Mouse (Mus musculus): ENCODE data around the gene Ppp1r9b. TPM values are rescaled to one million over a fixed set of nuclear protein-coding genes. Genes with fewer than 3 reads are reported as not detected.
A peak's percentile ranks its signal among the peaks of the same experiment; 100 is the strongest.
"Not testable (repeated sequence)": the region's sequence is repeated elsewhere in the genome, so short reads cannot be mapped to it uniquely, and the experiment has no call there.

Ppp1r9b gene
- polyA plus RNA-seq, 1 experiment, result 61.7 TPM

DNA sequence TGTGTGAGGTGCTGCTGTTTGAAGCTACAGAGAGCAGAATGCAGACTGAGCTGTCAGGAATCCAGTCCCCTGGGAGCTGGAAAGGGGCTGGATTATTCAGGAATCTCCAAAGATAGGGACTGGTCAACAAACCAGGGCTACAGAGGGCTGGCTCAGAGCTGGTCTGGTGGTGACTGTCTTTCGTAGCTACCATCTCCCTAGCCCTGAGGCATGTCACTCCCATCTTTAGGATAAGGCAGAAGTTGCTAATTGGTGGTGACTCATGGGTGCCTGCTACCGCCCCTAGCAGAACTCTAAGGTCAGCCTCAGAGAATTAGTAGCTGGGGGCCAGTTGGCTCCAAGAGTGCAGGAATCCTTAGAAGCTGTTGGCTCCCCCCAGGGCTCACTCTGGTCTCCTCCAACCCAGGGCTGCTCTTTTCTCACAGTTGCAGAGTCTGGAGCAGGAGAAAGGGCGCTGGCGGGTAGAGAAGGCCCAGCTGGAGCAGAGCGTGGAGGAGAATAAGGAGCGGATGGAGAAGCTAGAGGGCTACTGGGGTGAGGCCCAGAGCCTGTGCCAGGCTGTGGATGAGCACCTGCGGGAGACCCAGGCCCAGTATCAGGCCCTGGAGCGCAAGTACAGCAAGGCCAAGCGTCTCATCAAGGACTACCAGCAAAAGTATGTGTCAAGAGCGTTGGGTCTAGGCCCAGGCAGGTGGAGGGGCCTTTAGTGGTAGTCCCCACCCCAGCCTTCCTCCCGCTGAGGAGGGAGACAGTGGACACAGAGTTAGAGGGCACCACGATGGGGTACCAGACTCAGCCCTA lies 13.5 kb downstream of the Ppp1r9b start:
- H3K27ac ChIP-seq (ENCODE audit: insufficient read depth, low read length), result no peak overlapping the region; the same call in 1 of the 2 replicates
- H3K4me3 ChIP-seq (ENCODE audit: insufficient read depth, low read length), result no peak overlapping the region
- H3K4me1 ChIP-seq (ENCODE audit: control insufficient read depth, insufficient read depth, low read length), result peaks cover 4% of the 10 kb centered on the region; the same call in 1 of the 2 replicates
- TF ChIP-seq POLR2A (IDR thresholded peaks at IDR 0.05; ENCODE audit: low read depth, low read length) (no peak), CTCF (IDR thresholded peaks at IDR 0.05; ENCODE audit: borderline replicate concordance, insufficient read depth, low read length) (no peak)

DNA sequence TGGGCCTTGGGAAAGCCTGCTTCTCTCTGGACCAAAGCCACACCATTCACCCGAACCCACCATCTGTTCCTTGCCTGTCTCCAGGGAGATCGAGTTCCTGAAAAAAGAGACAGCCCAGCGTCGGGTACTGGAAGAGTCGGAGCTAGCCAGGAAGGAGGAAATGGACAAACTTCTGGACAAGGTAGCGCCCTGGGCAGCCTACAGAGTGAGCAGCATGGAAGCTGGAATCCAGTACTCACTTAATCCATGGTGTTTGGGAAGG lies 14.0 kb downstream of the Ppp1r9b start:
- no peak overlapping the region for H3K4me3 ChIP-seq (ENCODE audit: insufficient read depth, low read length)
- TF ChIP-seq CTCF (IDR thresholded peaks at IDR 0.05; ENCODE audit: borderline replicate concordance, insufficient read depth, low read length), result no peak
- no peak for TF ChIP-seq POLR2A (IDR thresholded peaks at IDR 0.05; ENCODE audit: low read depth, low read length)
- no peak overlapping the region for H3K27ac ChIP-seq (ENCODE audit: insufficient read depth, low read length)
- peaks cover 4% of the 10 kb centered on the region; the same call in 1 of the 2 replicates for H3K4me1 ChIP-seq (ENCODE audit: control insufficient read depth, insufficient read depth, low read length)

DNA sequence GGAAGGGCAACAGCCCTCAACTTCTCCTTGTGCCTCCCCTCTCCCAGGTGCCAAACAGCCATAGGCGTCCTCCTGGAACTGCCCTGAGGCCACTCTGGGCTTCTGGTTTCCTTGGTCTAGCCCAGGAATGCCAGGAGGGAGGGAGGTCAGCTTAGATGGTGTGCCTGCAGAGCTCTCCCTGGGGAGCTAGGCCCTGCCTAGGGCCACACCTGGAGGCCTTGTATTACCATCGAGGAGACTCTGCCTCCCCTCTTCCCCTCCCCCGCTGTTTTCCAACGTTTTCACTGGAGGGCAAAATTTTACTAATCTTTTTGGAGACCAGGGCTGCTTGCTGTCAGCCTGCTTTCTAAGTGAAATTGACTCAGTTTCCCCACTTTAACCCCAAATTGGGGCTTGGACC lies 15.2 kb downstream of the Ppp1r9b start:
- Histone ChIP-seq H3K4me3 (ENCODE audit: insufficient read depth, low read length) (no peak overlapping the region), H3K4me1 (ENCODE audit: control insufficient read depth, insufficient read depth, low read length) (peaks cover 4% of the 10 kb centered on the region; the same call in 1 of the 2 replicates), H3K27ac (ENCODE audit: insufficient read depth, low read length) (no peak overlapping the region; the same call in 1 of the 2 replicates)
- TF ChIP-seq POLR2A (IDR thresholded peaks at IDR 0.05; ENCODE audit: low read depth, low read length), result no peak
- TF ChIP-seq CTCF (IDR thresholded peaks at IDR 0.05; ENCODE audit: borderline replicate concordance, insufficient read depth, low read length), result no peak

DNA sequence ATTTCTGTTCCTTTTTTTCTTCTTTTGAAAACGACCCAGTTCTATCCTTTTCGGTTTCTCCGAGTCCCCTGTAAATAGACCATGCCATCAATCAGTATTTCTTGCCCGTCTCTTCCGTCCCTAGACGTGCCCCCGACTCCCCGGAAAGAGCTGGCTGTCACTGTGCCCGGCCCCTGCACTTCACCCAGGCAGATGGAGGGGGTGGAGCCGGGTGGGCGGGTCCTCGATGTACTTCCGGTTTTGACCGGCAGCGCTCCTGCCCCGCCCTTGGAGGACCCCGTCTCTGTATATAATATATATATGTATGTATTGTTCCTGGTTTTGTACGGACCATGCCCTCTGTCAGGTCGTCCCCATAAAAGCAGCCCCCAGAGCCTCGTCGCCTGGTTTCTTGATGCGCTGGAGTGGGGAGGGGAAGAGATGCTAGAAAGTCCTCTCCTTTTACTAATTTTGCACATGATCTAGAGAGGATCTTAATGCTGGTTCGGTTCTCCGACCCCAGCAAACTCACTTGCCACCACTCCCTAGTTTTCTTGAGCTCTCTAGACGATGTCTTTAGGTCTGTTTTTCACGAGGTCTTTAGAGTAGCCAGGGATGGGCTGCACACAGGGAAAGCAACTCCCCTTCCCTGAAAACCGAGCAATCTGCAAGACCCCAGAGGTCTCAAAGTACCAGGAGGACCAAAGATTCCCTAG lies 15.8 kb downstream of the Ppp1r9b start:
- Histone ChIP-seq H3K4me3 (ENCODE audit: insufficient read depth, low read length) (peak overlapping the region; percentile 20; the same call in 1 of the 2 replicates), H3K27ac (ENCODE audit: insufficient read depth, low read length) (peak overlapping the region; percentile 24; the same call in 1 of the 2 replicates), H3K4me1 (ENCODE audit: control insufficient read depth, insufficient read depth, low read length) (peaks cover 4% of the 10 kb centered on the region; the same call in 1 of the 2 replicates)
- no peak for TF ChIP-seq CTCF (IDR thresholded peaks at IDR 0.05; ENCODE audit: borderline replicate concordance, insufficient read depth, low read length)
- peak; percentile 53 for TF ChIP-seq POLR2A (IDR thresholded peaks at IDR 0.05; ENCODE audit: low read depth, low read length)

DNA sequence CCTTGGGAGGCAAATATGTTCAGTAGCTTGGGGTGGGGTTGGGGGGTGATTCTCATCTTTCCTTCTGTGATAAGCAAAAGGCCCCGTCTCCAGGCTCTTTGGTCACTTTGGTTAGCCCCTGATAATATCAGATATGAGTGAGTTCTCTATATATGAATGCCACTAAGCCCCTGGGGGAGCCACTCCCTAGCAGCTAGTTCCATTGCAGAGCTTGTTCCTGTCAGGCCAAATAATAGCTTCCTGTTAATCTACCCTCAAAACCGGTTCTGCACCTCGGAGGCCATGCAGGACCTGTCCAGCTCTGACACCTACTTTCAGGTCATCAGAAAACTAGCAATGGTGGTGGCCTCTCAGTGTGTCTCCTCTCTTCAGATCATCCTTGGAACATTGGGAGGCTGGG lies 16.6 kb downstream of the Ppp1r9b start:
- Histone ChIP-seq H3K27ac (ENCODE audit: insufficient read depth, low read length) (0 out of 2 replicates have a peak overlapping the region, but pooled peaks have one; percentile 24), H3K4me1 (ENCODE audit: control insufficient read depth, insufficient read depth, low read length) (peaks cover 4% of the 10 kb centered on the region; the same call in 1 of the 2 replicates), H3K4me3 (ENCODE audit: insufficient read depth, low read length) (no peak overlapping the region)
- TF ChIP-seq CTCF (IDR thresholded peaks at IDR 0.05; ENCODE audit: borderline replicate concordance, insufficient read depth, low read length), result no peak
- TF ChIP-seq POLR2A (IDR thresholded peaks at IDR 0.05; ENCODE audit: low read depth, low read length), result 0 out of 2 replicates have a peak, but pooled peaks have one; percentile 9

DNA sequence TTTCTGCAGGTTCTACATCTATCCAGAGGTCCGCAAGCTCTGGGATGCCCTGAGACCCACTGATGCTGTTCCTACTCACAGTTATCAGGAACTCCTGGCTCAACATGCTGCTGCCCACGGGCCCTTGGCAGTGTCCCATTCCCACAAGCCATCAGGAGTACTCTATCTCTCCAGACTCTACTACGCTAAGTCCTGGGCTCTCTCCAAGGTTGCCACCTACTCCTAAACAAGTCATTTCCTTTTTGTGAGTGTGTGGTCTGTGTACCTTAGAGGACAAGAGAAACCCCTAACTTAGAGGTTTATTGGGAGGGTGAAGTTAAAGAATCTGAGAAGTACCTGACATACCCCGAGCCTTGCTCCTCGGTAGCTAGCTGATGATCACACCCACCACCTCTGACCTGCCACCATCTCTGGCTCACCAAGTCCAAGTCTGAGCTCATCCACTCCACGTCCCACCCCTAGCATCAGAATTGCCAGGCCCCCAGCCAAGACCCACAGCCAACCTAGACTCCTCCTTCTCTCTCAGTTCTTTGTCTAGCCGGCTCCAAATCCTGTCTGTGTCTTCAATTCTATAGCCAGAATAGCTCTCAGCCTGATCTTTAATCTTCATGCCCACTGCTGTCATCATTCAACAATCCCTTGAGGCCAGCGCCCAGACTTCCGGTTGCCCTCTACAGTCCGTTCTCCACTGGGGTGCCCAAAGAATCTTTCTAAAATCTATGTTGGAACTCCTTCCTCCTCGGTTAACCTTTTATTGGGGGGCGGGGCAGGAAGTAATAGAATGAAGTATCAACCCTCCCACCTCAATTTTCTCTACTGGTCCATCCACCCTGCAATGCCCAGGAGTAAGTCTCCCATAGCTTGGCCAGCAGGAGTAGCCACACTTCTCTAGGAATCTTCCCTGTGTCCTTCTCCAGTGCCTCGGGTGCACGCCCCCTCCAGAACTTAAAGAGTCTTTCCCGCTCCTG lies 18.1 kb downstream of the Ppp1r9b start:
- Histone ChIP-seq H3K4me1 (ENCODE audit: control insufficient read depth, insufficient read depth, low read length) (peaks cover 4% of the 10 kb centered on the region; the same call in 1 of the 2 replicates), H3K4me3 (ENCODE audit: insufficient read depth, low read length) (peak overlapping the region; percentile 32), H3K27ac (ENCODE audit: insufficient read depth, low read length) (peak overlapping the region; percentile 49)
- TF ChIP-seq POLR2A (IDR thresholded peaks at IDR 0.05; ENCODE audit: low read depth, low read length) (peak; percentile 46), CTCF (IDR thresholded peaks at IDR 0.05; ENCODE audit: borderline replicate concordance, insufficient read depth, low read length) (no peak)

DNA sequence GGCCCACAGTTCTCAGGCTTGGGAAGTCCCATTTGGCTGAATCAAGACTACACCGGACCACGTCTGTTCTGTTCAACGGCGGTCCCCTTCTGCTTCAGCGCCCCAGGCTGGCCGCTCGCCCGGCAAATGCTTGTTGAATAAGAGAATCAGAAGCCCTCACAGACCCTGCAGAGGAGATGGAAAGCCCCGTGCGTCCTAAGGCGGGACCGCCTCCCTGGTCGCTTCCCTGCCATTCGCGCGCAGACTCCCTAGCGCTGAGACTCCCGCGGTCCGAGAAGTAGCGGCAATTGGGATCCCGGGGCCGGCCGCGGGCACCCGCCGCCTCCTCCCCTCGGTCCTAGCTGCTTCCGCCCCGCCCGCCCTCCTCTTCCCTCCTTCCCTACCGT lies 18.8 kb downstream of the Ppp1r9b start, which contains the start of gene Samd14:
TSS of gene Samd14 (plus strand) at position 251 of the 386 bp plus-strand sequence.
- peaks cover 4% of the 10 kb centered on the region; the same call in 1 of the 2 replicates for H3K4me1 ChIP-seq (ENCODE audit: control insufficient read depth, insufficient read depth, low read length)
- TF ChIP-seq CTCF (IDR thresholded peaks at IDR 0.05; ENCODE audit: borderline replicate concordance, insufficient read depth, low read length) (no peak), POLR2A (IDR thresholded peaks at IDR 0.05; ENCODE audit: low read depth, low read length) (peak; percentile 41)

DNA sequence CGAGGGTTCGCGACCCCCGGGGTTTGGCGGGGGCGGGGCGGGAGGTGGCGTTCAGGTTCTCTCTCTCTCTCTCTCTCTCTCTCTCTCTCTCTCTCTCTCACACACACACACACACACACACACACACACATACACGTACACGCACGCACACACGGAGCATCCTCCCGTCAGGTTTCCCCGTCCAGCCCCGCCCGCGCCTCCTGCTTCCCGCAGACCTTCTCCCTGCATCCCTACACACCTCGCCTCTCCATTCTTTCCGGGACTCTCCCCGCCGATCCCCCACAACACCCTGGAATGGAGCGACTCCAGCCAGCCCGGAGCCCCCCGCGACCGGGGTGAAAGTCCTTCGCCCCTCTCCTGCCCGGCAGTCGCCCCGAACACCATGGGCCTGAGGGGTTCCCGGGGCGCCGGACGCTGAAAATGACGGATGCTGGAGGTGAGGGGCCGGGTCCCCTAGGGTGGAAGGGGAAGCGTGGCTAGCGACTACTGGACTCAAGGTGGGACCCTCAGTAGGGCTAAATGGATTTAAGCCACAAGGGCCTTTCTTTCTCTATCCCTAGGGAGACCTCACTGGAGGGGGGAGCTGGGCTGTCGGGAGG lies 19.4 kb downstream of the Ppp1r9b start:
- TF ChIP-seq POLR2A (IDR thresholded peaks at IDR 0.05; ENCODE audit: low read depth, low read length) (peak; percentile 33; the same call in 1 of the 2 replicates), CTCF (IDR thresholded peaks at IDR 0.05; ENCODE audit: borderline replicate concordance, insufficient read depth, low read length) (no peak)
- Histone ChIP-seq H3K27ac (ENCODE audit: insufficient read depth, low read length) (no peak overlapping the region), H3K4me3 (ENCODE audit: insufficient read depth, low read length) (peak overlapping the region; percentile 32), H3K4me1 (ENCODE audit: control insufficient read depth, insufficient read depth, low read length) (peaks cover 4% of the 10 kb centered on the region; the same call in 1 of the 2 replicates)

More for the DNA sequence above, 18.8 kb downstream of the Ppp1r9b start, which contains the start of gene Samd14:
- H3K27ac ChIP-seq (ENCODE audit: insufficient read depth, low read length), result peak within 1 kb of the TSS; percentile 49
- H3K4me3 ChIP-seq (ENCODE audit: insufficient read depth, low read length), result peak within 1 kb of the TSS; percentile 32

DNA sequence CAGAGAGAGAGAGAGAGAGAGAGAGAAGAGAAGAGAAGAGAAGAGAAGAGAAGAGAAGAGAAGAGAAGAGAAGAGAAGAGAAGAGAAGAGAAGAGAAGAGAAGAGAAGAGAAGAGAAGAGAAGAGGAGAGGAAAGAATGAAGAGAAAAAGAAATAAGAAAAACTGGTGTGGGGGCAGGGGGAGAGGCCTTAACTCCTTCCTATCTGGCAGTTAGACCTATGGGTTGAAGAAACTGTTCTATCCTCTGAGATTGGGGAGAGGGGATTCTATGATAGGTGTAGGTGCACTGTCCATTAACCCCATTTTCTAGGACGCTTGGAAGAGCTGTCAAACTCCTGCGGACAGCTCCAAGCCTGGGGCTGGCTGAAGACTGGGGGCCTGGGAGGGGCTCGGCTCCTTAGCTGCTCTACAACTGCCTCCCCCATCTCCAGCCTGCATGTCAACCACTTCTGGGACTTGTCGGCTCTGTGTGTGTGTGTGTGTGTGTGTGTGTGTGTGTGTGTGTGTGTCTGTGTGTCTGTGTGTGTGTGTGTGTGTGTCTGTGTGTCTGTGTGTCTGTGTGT lies 20.1 kb downstream of the Ppp1r9b start:
- not testable (repeated sequence) for H3K27ac ChIP-seq (ENCODE audit: insufficient read depth, low read length); H3K4me1 ChIP-seq (ENCODE audit: control insufficient read depth, insufficient read depth, low read length)
- peak overlapping the region; percentile 32; the same call in 1 of the 2 replicates for H3K4me3 ChIP-seq (ENCODE audit: insufficient read depth, low read length)

Data from embryonic fibroblast, embryonic 13.5 days (primary cell).